Mouse (Mus musculus): ENCODE data around the gene Ovol1.

GRCm38 (mm10) chr19:5560457-5561041 lies at the start of gene Ovol1:
- TF ChIP-seq EP300 (IDR thresholded peaks at IDR 0.05; ENCODE audit: low read depth): no peak
- TF ChIP-seq CTCF (IDR thresholded peaks at IDR 0.05; ENCODE audit: low read depth): no peak
